Comparison of ENCODE assay signal across 7 mouse cellular contexts in the genomic region with DNA sequence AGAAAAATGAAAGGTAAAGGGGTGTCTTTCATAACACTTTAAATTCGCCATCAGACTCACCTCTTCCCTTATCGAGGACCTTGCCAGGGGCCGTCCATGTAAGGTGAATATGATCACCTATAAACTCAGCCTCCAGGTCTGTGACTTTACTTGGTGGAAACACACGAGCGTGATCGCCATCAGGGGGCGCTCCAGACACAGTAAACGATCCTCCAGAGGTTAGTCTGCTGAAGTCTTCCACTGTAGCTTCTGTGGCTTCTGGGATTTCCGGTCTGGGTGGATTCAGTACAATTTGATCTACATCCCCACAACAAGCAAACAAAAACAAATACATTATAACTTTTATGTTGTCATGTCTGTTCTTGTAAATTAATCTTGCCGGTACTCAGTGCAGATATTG. TPM values are rescaled to one million over a fixed set of nuclear protein-coding genes. Genes with fewer than 3 reads are reported as not detected.
DNase-seq lines count a peak whose midpoint lies in the region; ATAC-seq and TF ChIP-seq lines count a peak whose summit lies in the region.

No protein-coding gene starts in this region.

- peak; percentile 75 for TF ChIP-seq CTCF in left cerebral cortex, adult 2 months (IDR thresholded peaks at IDR 0.05)

- no peak overlapping the region for H3K27ac ChIP-seq in left cerebral cortex, adult 2 months
- H3K27ac ChIP-seq in midbrain, embryonic 11.5 days (ENCODE audit: low read depth, low read length) = no peak overlapping the region

- intact Hi-C loops in left cerebral cortex, adult 2 months (cut with DNase I) = loop anchor here (10.0 kb wide), 2 partner anchors 200 to 310 kb away; no protein-coding TSS in a partner anchor

- DNase-seq in adrenal gland, adult (ENCODE audit: inconsistent age in 2 of 2, low spot score in 1 of 2) = peak; percentile 68 to 89
- DNase-seq in cerebellum, postnatal 25 days = peak; percentile 56 to 81
- peak; percentile 85 to 92 for DNase-seq in frontal cortex, postnatal 36 days (ENCODE audit: low spot score in 2 of 2)
- DNase-seq in left cerebral cortex, adult 2 months (ENCODE audit: extremely low spot score in 1 of 2, low spot score in 2 of 2) = peak; percentile 81 to 89
- DNase-seq in midbrain, embryonic 11.5 days (ENCODE audit: low spot score, missing footprints) = peak; percentile 96
- peak; percentile 37 for DNase-seq in spleen, adult 12 weeks (ENCODE audit: low spot score)

- H3K9ac ChIP-seq in midbrain, embryonic 11.5 days (ENCODE audit: low read length) = no peak overlapping the region

- 18% methylated on average over 10 of the region's 10 CpGs for WGBS in midbrain, embryonic 11.5 days

- no peak overlapping the region for H3K4me3 ChIP-seq in left cerebral cortex, adult 2 months
- H3K4me3 ChIP-seq in midbrain, embryonic 11.5 days (ENCODE audit: low read depth, low read length) = no peak overlapping the region

- H3K4me2 ChIP-seq in midbrain, embryonic 11.5 days = no peak overlapping the region

- no peaks in the 10 kb centered on the region for H3K27me3 ChIP-seq in midbrain, embryonic 11.5 days (ENCODE audit: control insufficient read depth, insufficient read depth, low read length)

- H3K36me3 ChIP-seq in midbrain, embryonic 11.5 days (ENCODE audit: control insufficient read depth, insufficient read depth, low read length) = no peaks in the 10 kb centered on the region

- no peaks in the 10 kb centered on the region for H3K9me3 ChIP-seq in midbrain, embryonic 11.5 days (ENCODE audit: control insufficient read depth, low read length)

- no peaks in the 10 kb centered on the region for H3K4me1 ChIP-seq in midbrain, embryonic 11.5 days (ENCODE audit: control insufficient read depth, insufficient read depth, low read length)

- peak; percentile 58 for ATAC-seq in inflammation-experienced regulatory T-cells, adult 6 months
- peak; percentile 84 for ATAC-seq in midbrain, embryonic 11.5 days (ENCODE audit: low FRiP score)

RNA-seq across cellular contexts. Expression of a gene that starts 5.9 kb away (rescaled TPM):
- polyA plus RNA-seq in inflammation-experienced regulatory T-cells, adult 6 months (2017; shearing (Covaris generic)) = not detected
- under 1 TPM in 1 of 2 experiments, not detected in 1; 0.35 TPM for total RNA-seq in left cerebral cortex, adult 2 months (2021)
- polyA plus RNA-seq in midbrain, embryonic 11.5 days (2014; fragmentation: Nextera tagmentation; extraction: Ambion mirVana) = not detected in 2 replicates

RNA-seq across cellular contexts. Expression of a gene that starts 24.0 kb away (rescaled TPM):
- not detected for polyA plus RNA-seq in inflammation-experienced regulatory T-cells, adult 6 months (2017; shearing (Covaris generic))
- total RNA-seq in left cerebral cortex, adult 2 months (2021) = not detected
- not detected in 2 replicates for polyA plus RNA-seq in midbrain, embryonic 11.5 days (2014; fragmentation: Nextera tagmentation; extraction: Ambion mirVana)

Comparison
In these comparisons a context has a peak if more than half of its experiments do, and no peak if none do; other contexts are left out.
1. DNase-seq: peak in every context shown above with its lines; median percentile 96 in midbrain, embryonic 11.5 days; 88 in frontal cortex, postnatal 36 days; 85 in left cerebral cortex, adult 2 months; 78 in adrenal gland, adult; 68 in cerebellum, postnatal 25 days; 37 in spleen, adult 12 weeks.